Mouse (Mus musculus): ENCODE data around the gene Scn5a.

DNA sequence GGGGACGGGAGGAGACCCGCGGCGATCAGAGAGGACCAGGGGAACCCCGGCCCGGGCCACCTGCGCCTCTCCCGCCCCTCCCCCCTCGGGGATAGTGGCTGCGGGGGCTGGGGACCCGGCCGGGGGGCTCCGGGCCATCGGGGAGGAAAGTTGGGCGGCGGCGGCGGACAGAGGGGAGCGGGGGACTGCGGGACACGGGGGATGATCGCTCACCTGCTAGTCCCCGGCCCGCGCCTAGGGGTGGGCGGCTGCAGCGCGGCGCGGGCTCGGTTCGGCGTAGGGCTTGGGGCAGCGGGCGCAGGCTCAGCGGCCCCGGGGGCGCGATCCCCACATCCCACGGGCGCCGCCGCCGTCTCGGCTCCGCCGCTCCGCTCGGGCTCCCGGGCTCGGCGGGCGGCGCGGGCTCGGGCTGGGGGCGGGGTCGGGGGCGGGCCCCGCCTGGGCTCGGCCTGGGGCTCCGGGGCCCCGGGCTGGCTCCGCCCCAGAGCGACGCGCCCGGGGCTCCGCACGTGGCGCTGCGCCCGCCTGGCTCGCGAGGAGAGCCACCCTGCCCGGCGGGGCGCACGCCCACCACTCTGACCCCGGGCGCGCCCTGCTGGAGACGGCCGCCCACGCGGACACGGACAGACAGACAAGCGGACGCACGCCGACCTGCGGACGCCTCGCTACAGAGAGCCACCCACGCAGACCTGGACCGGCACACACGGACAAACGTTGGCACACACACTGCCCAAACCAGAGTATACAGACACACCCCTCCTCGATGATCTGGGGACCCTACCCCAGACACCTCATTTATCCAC, at the start of gene Scn5a:
- TF ChIP-seq POU5F1 (IDR thresholded peaks at IDR 0.05; ENCODE audit: borderline replicate concordance, low read length) (no peak), CTCF (conservative IDR thresholded peaks at IDR 0.05; ENCODE audit: low read length) (no peak), NANOG (IDR thresholded peaks at IDR 0.05; ENCODE audit: borderline replicate concordance, low read length) (no peak)
